Mouse (Mus musculus): ENCODE data around the gene Tmed6.

DNA sequence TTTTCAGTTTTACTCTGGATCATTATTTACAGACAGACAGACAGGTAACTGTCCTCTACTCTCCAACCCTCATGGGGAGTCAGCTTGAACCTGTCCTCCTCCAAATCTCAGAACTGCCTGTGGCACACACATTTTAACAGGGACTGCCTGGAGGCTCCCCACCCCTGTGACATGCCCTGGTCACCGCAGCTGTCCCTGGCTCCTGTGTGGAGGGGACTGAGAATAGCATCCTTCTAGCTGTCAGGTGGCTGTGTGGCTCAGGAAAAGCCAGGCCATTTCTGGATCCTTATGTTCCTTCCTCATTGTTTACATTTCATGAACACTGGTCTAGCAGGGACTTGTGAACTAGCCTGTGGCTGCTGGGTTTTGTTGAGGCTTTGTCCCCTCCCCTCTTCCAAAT, 8.7 kb upstream of the Tmed6 start:
- TF ChIP-seq POLR2A (IDR thresholded peaks at IDR 0.05; ENCODE audit: borderline replicate concordance, low read depth, low read length) (no peak), CTCF (IDR thresholded peaks at IDR 0.05; ENCODE audit: low read depth, low read length) (no peak)
